Mouse (Mus musculus) liver, adult 2 months (tissue): Measurements from ENCODE around the gene Abcf1.
"Not testable (repeated sequence)": the region's sequence is repeated elsewhere in the genome, so short reads cannot be mapped to it uniquely, and the experiment has no call there.

Source experiments
- CTCF ChIP-seq: fragments of 200-500 bp; IDR thresholded peaks from 2 replicates; pipeline ENCODE4 v1.5.1; 2011; ENCODE audit warnings: low read depth, low read length, control low read depth
- POLR2A ChIP-seq: fragments of 200-500 bp; IDR thresholded peaks from 2 replicates; pipeline ENCODE4 v1.6.1; 2011; ENCODE audit warnings: low read length, control low read depth; ENCODE audit not compliant: insufficient read depth; ENCODE audit errors: extremely low read depth

DNA sequence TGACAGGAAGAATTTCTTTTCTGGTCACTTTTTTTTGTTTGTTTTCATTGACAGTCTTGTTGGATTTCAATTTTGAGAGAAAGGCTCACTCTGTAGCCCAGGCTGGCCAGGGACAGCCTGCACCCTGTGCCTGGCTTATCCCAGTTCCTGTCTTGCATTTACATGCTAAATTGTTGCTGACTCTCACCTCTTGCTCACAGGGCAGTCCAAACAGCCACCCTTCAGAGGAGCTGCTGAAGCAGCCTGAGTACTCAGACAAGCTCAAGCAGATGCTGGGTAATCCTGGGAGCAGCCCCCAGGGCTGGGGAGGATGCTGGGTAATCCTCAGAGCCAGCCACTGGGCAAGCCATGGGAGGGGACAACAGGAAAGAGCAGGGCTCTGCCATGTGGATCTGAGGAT is 18.6 kb downstream of the Abcf1 start:
- TF ChIP-seq CTCF, POLR2A: not testable (repeated sequence)
